In the genomic region with DNA sequence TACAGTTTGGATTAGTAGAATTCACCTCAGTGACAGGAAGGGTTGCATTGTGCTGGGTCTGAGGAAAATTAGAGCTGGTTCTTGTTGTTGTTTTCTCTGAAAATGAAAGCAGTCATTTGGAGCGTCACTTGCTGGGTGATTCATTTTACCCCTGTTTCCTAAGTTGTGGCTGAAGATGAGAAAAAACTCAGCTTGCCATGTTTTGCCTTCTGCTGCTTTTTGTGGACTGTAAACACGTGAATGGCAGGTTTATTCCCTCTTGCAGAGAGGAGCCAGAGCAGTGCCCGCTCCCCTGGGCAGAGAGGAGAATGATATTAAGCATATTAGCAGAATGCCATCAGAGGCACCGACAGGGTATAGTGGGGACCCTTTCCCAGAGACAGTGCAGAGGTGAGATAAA, we compare ENCODE assay signal across 8 mouse cellular contexts.
A peak's percentile ranks its signal among the peaks of the same experiment; 100 is the strongest.
DNase-seq lines count a peak whose midpoint lies in the region; ATAC-seq and TF ChIP-seq lines count a peak whose summit lies in the region.

No protein-coding gene starts in this region.

- H3K4me2 ChIP-seq in heart, embryonic 12.5 days, result peak overlapping the region; percentile 76
- peak overlapping the region; percentile 92 for H3K4me2 ChIP-seq in liver, embryonic 14.5 days (ENCODE audit: low read depth)

- peak overlapping the region; percentile 5; the same call in 1 of the 2 replicates for H3K27ac ChIP-seq in heart, embryonic 12.5 days (ENCODE audit: poor library complexity, severe bottlenecking)
- H3K27ac ChIP-seq in liver, embryonic 14.5 days, result peak overlapping the region; percentile 87

- H3K36me3 ChIP-seq in heart, embryonic 12.5 days, result no peaks in the 10 kb centered on the region
- H3K36me3 ChIP-seq in G1E (replicated peaks), result peaks cover 10% of the 10 kb centered on the region
- no peaks in the 10 kb centered on the region for H3K36me3 ChIP-seq in liver, embryonic 14.5 days (replicated peaks; ENCODE audit: control insufficient read depth, insufficient read depth, low read depth)

- H3K9me3 ChIP-seq in heart, embryonic 12.5 days (replicated peaks), result no peaks in the 10 kb centered on the region
- no peaks in the 10 kb centered on the region for H3K9me3 ChIP-seq in G1E (replicated peaks)
- no peaks in the 10 kb centered on the region for H3K9me3 ChIP-seq in liver, embryonic 14.5 days (ENCODE audit: control insufficient read depth, low read length)

- H3K27me3 ChIP-seq in heart, embryonic 12.5 days (replicated peaks), result no peaks in the 10 kb centered on the region
- H3K27me3 ChIP-seq in G1E (ENCODE audit: insufficient read depth, low read length), result no peaks in the 10 kb centered on the region
- no peaks in the 10 kb centered on the region for H3K27me3 ChIP-seq in liver, embryonic 14.5 days (ENCODE audit: control insufficient read depth, insufficient read depth, low read length)

- H3K4me3 ChIP-seq in heart, embryonic 12.5 days, result peak overlapping the region; percentile 14
- H3K4me3 ChIP-seq in G1E (ENCODE audit: low read depth, low read length), result peak overlapping the region; percentile 68
- H3K4me3 ChIP-seq in liver, embryonic 14.5 days (ENCODE audit: insufficient read depth in 1 of 2, low read depth in 2 of 2, low read length in 2 of 2), result peak overlapping the region; percentile 89 to 90

- peaks cover 39% of the 10 kb centered on the region for H3K4me1 ChIP-seq in heart, embryonic 12.5 days (replicated peaks)
- H3K4me1 ChIP-seq in G1E (ENCODE audit: insufficient read depth, low read depth, low read length), result peaks cover 49% of the 10 kb centered on the region
- H3K4me1 ChIP-seq in liver, embryonic 14.5 days (replicated peaks; ENCODE audit: control insufficient read depth in 2 of 2, insufficient read depth in 2 of 2, low read length in 1 of 2), result peaks cover 35 to 38% of the 10 kb centered on the region in 2 experiments

- ATAC-seq in heart, embryonic 12.5 days (ENCODE audit: insufficient number of reproducible peaks, low FRiP score), result no peak
- ATAC-seq in G1E (ENCODE audit: extremely low read depth, insufficient number of reproducible peaks, low FRiP score, poor library complexity, severe bottlenecking), result no peak
- 0 out of 2 replicates have a peak, but pooled peaks have one; percentile 6 for ATAC-seq in granulocyte monocyte progenitor cell, adult 5-6 weeks (replicated peaks; ENCODE audit: poor library complexity, severe bottlenecking)
- no peak for ATAC-seq in liver, embryonic 14.5 days (ENCODE audit: insufficient read depth)

- intact Hi-C loops in heart, postnatal 10 days (cut with DNase I), result loop anchor here (5.0 kb wide), 2 partner anchors 42 to 538 kb away; a partner anchor contains a TSS

- WGBS in heart, embryonic 12.5 days, result 14% methylated on average over 4 of the region's 4 CpGs
- 12% methylated on average over 4 of the region's 4 CpGs for WGBS in liver, embryonic 14.5 days (ENCODE audit: insufficient replicate concordance)

- TF ChIP-seq EP300 in liver, embryonic 14.5 days (IDR thresholded peaks at IDR 0.05; ENCODE audit: low read depth), result no peak

- no peak for DNase-seq in heart, postnatal 10 days
- DNase-seq in G1E (ENCODE audit: low spot score), result no peak
- peak in 1 of 3 experiments; percentile 40 for DNase-seq in liver, embryonic 14.5 days (ENCODE audit: low read depth in 3 of 3, low spot score in 3 of 3)
- no peak for DNase-seq in retina, embryonic 14.5 days (ENCODE audit: low spot score)
- no peak for DNase-seq in ovary, postnatal 36 days (ENCODE audit: low spot score)
- DNase-seq in kidney, postnatal 25 days, result no peak

- TF ChIP-seq CTCF in G1E (IDR thresholded peaks at IDR 0.05; ENCODE audit: low read depth, low read length), result no peak
- no peak for TF ChIP-seq CTCF in liver, embryonic 14.5 days (IDR thresholded peaks at IDR 0.05; ENCODE audit: low read depth)

- peak overlapping the region; percentile 34 for H3K9ac ChIP-seq in heart, embryonic 12.5 days
- H3K9ac ChIP-seq in liver, embryonic 14.5 days (replicated peaks), result peak overlapping the region; percentile 96

Comparison
In these comparisons a context has a peak if more than half of its experiments do, and no peak if none do; other contexts are left out.
1. H3K4me3 ChIP-seq: peak in every context shown above with its lines; median percentile 90 in liver, embryonic 14.5 days; 68 in G1E; 14 in heart, embryonic 12.5 days.